Mouse (Mus musculus): ENCODE data around the gene Zbtb25. TPM values are rescaled to one million over a fixed set of nuclear protein-coding genes. Genes with fewer than 3 reads are reported as not detected.

Gene Zbtb25
- total RNA-seq, 2 experiments from 2014 or later, result 15.7 to 22.1 TPM

DNA sequence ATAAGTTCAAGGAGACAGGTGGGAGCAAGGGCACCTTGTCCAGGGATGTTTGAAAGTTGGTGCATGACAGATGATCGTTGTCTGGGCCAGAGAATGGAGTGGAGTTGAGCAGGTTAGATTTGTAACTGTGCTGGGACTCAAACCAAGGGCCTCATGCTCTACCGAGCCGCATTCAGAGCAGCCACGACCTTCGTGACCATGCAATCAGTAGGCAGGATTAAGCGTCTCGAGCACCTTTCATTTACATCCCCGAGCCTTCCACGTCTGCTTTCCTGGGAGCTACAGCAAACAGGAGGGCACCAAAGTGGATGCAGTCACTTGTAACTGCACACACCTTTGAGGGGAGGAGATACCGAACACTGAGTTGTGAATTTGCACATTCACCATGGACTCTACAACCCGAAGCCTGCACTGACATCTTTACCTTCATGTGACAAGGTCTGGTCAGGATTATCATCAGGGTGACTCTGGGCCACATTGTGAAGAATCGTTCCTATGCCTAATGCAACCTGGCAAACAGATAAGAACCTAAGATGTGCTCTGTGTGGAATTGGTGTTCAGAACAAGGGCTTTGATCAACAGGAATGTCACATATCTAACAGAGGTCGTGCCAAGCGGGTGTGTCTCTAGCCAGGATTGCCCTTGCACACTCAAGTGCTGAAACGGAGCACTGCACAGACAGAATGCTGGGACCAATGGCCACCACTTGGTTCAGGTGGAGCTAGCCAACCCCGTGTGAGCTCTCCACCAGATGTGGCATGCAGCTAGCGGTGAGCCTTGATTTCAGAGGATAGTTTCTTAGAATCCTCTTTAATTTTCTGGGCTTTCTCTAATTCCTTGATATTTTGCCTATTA, 33.1 kb downstream of the Zbtb25 start:
- DNase-seq, result no peak

DNA sequence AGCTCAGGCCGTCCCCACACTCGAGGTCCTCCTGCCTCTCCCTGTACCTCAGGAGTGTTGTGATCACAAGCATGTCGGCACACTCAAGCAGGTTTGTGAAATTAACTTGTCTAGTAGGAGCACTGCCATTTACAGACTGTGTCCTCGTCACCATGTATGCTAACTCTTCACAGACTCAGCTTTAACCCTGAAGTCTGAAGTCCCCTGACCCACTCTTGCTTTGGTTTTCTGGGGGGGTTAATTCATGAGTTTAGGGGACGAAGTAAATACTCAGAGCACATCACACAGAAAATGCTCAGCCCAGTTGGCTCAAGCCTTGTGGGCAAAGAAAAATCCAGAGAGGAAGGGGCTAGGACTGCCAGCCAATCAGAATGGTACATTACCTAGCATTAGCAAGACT, 33.8 kb downstream of the Zbtb25 start:
- DNase-seq, result no peak

DNA sequence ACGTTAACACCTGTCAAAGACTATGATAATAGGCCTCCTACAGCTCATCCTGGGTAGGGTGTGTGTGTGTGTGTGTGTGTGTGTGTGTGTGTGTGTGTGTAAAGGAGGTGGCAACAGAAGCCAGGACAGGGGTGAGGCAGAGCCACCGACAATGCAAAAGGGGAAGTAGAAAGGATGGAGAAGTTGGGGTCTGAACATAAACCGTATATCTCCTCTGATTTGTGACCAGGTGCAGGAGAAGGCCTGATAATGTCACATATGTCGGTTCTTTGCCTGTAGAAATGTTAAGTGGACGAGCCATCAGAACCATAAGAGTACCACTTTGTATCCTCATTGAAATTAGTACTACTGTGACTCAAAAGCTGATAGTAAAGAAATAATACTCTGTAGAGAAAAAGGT, 35.7 kb downstream of the Zbtb25 start:
- DNase-seq, result no peak

DNA sequence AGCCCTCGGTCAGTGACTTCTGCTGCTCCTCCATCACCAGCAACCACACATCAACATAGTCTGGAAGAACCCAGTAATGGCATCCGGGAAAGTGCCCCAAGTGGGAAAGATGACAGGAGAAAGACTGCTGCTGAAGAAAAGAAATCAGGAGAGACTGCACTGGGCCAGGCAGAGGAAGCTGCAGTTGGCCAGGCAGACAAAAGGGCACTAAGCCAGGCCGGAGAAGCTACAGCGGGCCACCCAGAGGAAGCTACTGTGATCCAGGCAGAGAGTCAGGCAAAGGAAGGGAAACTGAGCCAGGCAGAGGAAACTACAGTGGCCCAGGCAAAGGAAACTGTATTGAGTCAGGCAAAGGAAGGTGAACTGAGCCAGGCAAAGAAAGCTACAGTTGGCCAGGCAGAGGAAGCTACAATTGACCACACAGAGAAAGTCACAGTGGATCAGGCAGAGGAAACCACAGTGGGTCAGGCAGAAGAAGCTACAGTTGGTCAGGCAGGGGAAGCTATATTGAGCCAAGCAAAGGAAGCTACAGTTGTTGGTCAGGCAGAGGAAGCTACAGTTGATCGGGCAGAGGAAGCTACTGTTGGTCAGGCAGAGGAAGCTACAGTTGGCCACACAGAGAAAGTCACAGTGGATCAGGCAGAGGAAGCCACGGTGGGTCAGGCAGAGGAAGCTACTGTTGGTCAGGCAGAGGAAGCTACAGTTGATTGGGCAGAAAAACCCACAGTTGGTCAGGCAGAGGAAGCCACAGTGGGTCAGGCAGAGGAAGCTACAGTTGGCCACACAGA, 40.6 kb downstream of the Zbtb25 start:
- no peak for DNase-seq

DNA sequence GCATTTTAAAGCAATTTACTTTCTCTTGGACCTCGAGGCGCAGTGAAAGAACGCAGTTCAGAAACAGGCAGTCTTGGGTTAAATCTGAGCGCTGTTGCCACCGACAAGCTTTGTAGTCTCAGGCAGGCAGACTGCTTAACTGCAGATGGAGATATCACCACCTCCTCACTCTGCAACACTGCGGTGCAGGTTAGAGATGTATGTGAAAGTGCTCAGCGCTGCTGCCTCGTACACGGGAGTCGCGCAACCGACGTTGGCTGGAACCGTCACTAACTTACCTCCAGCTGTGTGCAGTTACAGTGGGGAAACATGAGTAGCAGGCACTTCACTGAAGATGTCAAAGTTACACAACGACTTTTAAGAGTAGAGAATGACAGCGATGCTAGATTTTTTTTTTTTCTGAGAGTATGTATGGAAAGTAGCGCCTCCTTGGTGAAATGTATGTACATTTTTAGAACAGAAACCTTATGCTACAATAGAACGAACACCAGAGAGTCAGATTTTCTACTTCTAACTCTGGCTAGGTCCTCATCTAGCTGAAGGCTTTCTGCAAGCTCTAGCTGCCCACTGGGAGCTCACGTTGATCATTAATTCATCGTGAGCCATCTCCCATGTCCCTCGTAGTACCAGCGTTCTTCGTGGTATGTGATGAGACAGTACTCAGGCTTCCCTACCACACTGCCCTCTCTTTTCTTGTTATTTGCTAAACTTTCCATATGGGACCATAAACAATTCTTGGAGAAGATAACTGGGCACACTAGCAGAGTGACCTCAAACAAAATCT, 42.8 kb downstream of the Zbtb25 start:
- DNase-seq, result peak; percentile 24 to 29

DNA sequence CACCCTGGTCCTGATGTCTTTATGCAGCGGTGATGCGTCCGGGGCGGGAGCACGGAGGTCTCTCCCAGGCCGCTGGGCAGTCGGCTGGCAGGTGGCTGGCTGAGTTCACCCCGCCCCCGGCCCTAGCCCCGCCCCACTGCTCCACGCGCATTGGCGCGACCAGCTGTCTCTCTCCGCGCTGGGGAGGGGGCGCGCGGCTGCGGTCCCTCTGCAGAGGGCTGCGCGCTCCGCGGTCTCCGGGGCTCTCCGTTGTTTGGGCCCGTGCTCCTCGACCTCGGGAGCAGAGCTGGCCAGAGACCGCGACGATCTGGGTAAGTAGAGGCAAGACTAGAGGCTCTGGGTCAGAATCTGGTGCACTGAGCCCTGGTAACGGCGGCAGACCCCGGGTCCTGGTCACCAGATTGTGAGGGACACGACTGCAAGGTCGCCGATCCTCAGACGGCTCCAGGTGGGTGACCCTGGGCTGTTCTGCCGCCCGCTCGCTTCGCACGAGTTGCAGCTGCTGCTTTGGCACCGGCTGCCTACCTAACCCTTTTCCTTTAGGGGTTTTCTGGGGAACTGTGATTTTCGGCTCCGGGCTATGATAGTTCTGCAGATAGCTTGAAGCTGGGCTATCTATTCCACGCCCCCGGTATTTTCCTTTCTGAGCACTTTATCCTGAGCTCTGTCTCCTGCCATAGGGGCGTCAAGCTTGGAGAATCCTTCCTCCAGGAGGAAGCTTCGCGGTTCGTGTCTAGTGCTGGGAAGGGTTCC, 44.5 kb downstream of the Zbtb25 start, which contains the start of gene Akap5:
Gene Akap5, plus strand, starts transcription at position 213 of the 753 bp plus-strand sequence.
- peak; percentile 63 to 72 for DNase-seq

DNA sequence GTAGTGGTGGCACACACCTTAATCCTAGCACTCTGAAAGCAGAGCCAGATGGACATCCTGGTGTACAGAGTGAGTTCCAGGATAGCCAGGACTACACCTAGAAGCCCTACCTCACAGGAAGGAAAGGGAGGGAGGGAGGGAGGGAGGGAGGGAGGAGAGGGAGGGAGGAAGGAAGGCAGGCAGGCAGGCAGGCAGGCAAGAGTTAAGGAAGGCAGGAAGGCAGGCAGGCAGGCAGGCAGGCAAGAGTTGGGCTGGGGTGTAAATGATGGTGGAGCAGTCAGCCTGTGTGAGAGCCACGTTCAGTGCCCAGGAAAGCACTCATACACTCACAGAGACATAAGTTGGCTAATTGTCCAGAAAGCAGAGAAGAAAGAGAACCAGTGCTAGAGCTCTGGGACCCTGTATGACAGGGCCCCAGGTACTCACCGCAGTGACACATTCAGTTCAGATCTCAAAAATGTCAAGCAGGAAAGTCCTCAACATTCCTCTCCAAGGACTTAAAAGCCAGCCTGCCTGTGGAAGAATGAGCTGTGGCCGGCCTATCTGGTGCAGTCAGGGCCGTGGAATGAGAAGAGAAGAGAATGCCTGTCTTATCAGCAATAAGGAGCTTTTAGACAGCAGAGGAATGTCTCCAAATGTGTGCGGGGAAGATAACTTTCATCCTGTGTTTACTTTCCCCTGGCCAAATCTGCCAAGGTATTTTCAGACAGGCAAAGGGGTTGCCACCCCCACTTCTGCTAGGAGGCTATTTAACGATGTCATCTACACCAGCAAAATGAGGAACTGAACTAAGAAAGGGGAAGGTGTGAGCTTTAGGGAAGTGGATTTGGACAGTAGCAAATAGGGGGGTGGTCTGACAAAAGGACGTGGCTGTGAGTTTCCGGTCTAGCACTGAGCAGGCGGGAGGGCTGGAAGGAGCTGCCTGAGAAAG, 50.9 kb downstream of the Zbtb25 start:
- no peak for DNase-seq

DNA sequence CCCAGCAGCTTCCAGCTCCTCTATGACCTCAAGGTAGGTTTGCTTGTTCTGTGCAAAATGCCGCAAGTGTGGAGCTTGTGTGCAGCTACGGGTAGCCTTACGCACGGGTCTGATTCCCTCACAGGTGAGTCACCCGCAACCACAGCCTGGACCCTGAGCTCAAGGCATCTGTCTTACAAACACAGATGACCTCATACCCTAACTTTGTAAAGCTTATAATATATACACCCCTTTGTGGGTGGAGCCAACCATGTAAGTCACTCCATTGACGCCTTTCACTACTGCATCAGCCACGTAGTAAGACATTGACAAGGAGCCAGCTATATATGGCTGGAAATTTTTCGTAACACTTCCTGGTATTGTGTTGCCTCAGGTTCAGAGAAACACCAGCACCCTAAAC, 57.5 kb downstream of the Zbtb25 start:
- no peak for DNase-seq

DNA sequence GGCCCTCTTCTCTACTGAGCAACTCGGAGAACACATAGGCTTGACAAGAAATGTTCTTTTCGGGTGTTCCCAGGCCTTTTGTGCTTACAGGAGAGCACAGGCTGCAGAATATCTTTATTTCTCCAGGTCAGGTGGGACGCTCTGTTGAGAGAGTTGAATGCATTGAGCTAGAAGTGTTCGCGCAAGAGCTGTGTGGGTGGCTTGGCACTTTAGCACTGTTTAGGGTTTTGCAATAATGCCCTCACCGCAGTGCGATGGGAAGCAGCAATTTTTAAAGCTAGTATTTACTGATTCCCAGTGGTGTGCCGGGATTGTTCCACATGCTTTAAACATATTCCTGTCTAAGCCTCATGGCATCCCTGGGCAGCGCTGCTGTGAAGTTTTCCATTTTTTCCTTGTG, 58.2 kb downstream of the Zbtb25 start:
- no peak for DNase-seq

DNA sequence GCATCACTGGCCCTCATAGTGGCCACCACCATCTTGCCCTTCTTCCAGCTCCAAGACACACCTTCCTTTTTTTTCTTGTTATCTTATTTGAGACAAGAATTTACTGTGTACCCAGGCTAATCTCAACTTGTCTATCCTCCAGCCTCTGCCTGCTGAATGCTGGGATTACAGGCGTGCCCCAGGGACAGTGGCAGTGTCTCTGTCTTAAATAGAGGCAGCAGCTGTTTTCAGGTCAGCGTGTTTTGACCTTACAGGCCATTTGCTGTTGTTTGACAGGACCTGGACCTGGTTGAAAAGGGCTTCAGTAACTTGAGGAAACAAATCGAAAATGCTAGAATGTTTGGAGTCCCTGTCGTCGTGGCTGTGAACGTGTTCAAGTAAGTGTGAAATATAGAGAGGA, 58.8 kb downstream of the Zbtb25 start:
- DNase-seq, result no peak

DNA sequence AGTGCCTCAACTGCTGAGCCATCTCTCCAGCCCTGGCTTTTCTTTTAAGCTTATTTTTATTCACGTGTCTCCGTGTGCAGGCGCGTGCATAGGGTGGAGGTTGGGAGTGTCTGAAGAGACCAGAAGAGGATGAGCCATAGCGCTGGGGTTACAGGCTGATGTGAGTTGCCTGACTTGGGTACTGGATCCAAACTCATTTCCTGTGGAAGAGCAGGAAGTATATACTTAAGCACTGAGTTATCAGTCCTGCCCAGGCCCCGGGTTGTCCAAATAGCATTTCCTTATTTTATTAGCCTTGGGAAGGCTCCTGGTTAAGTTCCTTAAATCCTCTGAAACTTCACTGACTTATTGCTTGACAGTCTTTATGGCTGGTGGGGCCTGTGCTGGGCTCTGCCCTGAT, 59.4 kb downstream of the Zbtb25 start:
- DNase-seq, result no peak

DNA sequence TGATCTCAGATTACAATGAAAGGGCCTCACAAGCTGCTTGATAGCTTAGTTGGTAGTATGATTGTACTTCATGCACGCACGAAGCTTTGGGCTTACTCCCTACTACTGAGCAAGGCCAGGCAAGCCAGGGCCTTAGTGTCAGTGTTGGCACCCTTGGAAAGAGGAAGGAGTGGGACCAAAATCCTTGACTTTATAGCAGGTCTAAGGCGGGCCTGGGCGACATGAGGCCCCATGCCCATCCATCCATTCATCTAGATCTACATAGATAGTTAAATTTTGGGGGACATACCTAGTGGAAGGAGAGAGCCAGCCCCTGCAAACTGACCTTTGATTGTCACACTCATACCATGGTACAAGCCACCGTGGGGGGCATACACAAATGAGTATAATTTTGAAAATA, 61.0 kb downstream of the Zbtb25 start:
- DNase-seq, result no peak

DNA sequence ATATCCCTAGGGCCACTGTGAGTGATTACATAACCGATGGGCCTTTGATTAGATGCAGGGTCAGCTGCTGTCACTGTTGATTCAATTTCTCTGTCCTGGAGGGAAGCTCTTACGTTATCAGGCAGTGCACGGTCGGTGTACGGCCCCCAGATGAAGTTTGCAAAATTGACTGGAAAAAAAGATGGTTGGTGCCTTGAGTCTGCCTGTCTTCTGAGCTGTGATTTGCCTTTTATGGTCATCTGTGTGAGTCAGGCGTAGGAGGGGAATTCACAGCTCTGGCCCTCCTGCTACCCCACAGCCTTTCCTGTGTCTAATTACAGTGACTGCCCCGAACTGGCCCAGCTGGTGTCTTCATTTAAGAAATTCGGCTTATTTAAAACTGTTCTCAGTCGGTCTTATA, 61.4 kb downstream of the Zbtb25 start:
- no peak for DNase-seq

DNA sequence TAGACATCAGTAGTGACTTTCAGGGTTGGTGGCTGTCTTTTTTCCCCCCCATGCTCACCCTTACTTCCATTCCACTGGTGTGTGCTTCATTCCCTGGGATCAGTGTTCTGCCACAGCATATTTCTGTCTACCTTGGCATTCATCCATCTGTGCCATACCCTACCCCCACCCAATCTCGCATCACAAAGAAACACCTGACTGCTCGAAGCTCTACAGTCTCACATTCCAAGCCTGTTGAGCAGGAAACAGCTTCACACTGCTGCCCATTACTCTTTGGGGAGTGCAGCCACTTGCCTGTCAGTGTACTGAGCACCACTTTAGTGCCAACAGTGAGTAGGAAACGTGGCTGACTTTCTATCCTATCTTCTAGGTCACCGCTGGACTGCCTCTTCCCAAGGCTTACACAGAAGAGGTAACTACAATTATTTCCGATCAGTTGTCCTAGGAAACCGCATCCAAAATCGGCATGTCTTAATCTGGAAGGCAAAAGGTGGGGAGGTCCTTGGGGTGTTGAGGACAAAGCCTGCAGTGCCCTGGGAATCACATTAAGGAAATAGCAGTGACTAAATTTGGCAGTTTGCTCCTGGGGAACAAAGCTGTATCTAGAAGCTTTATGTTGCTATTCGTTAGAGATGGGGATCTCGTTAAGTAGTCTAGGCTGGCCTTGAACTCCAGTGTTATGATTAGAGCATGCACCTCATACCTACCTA, 62.4 kb downstream of the Zbtb25 start:
- DNase-seq, result no peak

DNA sequence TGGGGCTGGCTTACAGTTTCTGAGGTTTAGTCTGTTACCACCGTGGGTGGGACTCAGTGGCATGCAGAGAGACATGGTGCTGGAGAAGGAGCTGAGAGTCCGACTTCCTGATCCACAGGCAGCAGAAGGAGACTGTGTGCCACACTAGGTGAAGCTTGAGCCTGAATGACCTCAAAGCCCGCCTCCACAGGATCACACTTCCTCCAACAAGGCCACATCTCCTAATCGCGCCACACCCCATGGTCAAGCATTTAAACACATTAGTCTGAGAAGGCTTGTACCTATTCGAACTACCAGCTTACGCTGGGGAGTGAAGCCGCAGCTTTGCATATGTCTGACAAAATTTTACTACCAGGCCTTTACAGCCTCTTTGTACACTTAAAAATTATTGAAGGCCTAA, 64.3 kb downstream of the Zbtb25 start:
- DNase-seq, result no peak

DNA sequence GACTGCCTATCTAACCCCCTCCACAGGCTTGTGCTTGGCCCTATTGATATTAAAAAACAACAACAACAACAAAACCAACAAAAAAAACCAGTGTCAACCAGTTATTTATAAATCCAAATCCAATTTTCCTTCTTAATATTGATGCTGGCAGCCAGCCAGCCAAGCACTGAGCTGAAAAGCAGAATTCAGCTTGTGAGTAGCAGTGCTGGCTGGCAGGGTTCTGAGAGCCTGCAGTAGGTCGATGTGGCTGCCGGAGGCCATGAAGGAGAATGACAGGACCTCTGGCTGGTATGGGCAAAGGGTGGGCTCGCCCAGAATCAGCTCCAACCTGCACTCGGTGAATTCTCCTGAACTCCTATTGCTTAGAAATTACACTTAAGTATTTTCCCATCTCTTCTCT, 65.2 kb downstream of the Zbtb25 start:
- no peak for DNase-seq

DNA sequence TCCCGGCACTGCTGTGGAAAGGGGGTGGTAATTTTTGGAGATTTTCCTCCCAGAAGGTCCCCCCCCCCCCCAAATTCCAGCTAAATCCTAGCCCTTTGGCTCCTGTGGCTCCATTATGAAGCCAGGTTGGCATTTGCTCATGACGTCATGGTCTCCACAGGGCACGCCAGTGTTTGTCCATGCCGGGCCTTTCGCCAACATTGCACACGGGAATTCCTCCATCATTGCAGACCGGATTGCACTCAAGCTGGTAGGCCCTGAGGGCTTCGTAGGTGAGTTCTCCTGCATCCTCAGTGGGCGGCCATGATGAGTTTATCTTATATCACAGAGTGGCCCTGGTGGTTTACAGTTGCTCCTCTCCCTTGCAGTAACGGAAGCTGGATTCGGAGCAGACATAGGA, 65.9 kb downstream of the Zbtb25 start:
- no peak for DNase-seq

DNA sequence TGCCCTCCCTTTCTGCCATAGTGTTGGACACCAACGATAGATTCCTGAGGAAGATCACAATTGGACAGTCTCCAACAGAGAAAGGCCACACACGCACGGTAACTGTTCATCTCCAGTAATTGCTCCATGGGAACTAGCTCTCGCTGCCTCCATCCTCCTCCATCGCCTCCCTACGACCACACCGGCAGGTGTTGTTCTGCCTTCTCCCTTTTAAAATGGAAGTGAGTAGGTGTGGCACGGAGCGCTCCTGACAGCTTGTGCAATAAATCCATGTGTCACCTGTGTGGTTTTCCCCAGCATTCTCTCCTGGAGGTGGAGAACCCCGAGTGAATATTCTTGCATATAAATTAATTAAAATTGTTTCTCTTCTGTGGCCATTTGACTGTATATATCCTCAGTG, 69.0 kb downstream of the Zbtb25 start:
- no peak for DNase-seq

DNA sequence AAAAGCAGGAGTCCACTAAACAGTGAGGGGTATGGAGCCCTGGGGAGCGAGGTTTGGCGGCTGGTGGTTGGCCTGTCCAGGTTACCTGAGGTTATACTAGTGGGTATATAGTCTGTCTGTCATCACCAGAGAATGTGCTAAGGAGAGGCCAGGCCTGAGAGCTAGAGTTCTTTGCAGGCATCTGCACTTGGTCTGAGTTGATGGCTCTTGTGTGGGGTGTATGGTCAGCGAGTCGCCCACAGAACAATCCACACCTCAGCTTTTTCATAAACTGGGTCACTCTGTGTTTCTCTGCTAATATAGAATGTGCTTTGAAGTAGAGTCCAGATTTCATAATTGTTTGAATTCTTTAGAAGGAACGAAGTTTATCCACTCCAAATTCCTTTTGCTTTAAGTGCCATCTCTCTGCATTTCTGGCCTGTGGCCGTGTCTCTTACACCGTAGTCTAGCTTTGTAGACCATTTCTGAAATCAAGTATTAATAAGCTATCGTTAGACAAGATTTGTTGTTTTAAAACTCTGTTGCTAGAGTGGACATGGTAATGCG, 70.0 kb downstream of the Zbtb25 start:
- DNase-seq, result no peak

DNA sequence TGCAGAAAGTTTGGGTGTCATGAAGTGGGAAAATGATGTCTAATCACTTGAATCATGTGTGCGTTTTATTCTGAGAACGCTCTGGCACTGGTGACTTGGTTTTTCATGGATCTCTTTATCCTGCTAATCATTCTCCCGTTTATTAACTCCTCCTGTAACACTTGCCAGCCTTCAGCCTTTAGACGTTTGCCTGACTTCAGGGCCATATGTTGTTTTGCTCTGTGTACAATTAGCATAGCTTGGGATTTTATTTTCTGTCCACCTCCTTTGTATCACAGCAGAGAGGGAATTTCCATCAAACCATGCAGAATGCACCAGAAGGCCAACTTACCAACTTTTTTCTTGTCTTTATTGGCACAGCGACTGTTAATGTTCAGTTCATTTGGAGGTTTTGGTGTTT, 71.6 kb downstream of the Zbtb25 start:
- DNase-seq, result no peak
